Mouse (Mus musculus): ENCODE measurements around the gene Slc35f6.

GRCm38 (mm10) chr5:30647815-30648560, at the start of gene Slc35f6:
- no peak for TF ChIP-seq CTCF (IDR thresholded peaks at IDR 0.05; ENCODE audit: borderline replicate concordance, control insufficient read depth, extremely low read depth, insufficient read depth, low read length, poor library complexity)
- TF ChIP-seq POLR2A (IDR thresholded peaks at IDR 0.05; ENCODE audit: control insufficient read depth, extremely low read depth, insufficient read depth, low read length, poor library complexity): peak; percentile 45; the same call in 1 of the 2 replicates

All from thymus, adult 2 months (tissue).